ENCODE assay signal across 15 mouse cellular contexts in genomic region chr7:144111981-144112380, GRCm38 (mm10).
"Had no signal": no experiment of that assay in that cellular context is flagged by ENCODE, and none has a peak within 500 bp of the region (broad histone marks: within the 10 kb centered on the region; RNA-seq: fewer than 3 reads in every experiment).

No protein-coding gene starts in this region.

- H3K4me2 ChIP-seq: limb, embryonic 12.5 days; liver, embryonic 13.5 days; lung, embryonic 15.5 days; neural tube, embryonic 12.5 days had no signal

- H3K27ac ChIP-seq: layer of hippocampus, adult 2 months; limb, embryonic 12.5 days; liver, embryonic 13.5 days; lung, embryonic 15.5 days; macrophage; neural tube, embryonic 12.5 days had no signal

- H3K27me3 ChIP-seq: limb, embryonic 12.5 days; liver, embryonic 13.5 days; lung, embryonic 15.5 days; neural tube, embryonic 12.5 days had no signal

- ATAC-seq: liver, postnatal 0 days had no signal

- H3K4me3 ChIP-seq: layer of hippocampus, adult 2 months; limb, embryonic 12.5 days; liver, embryonic 13.5 days; lung, embryonic 15.5 days; megakaryocyte, embryonic 14.5 days; neural tube, embryonic 12.5 days had no signal

- H3K4me1 ChIP-seq: limb, embryonic 12.5 days; liver, embryonic 13.5 days; lung, embryonic 15.5 days; megakaryocyte, embryonic 14.5 days had no signal

- H3K9me3 ChIP-seq: limb, embryonic 12.5 days; liver, embryonic 13.5 days; lung, embryonic 15.5 days; megakaryocyte, embryonic 14.5 days; neural tube, embryonic 12.5 days had no signal

- DNase-seq: kidney, postnatal 10 days; kidney, postnatal 4 days; liver; liver, embryonic 13.5 days; liver, postnatal 0 days; lung, postnatal 14 days; right cerebral cortex, postnatal 4 days; spleen, adult 18-20 months; thymus, postnatal 36 days had no signal

- H3K9ac ChIP-seq: limb, embryonic 12.5 days; liver, embryonic 13.5 days; liver, postnatal 0 days; lung, embryonic 15.5 days; neural tube, embryonic 12.5 days had no signal

- H3K36me3 ChIP-seq: limb, embryonic 12.5 days; liver, embryonic 13.5 days; lung, embryonic 15.5 days; neural tube, embryonic 12.5 days had no signal
